Mouse (Mus musculus) Muller cell, postnatal 12 days (primary cell): ENCODE measurements around the gene Efnb3.
"Not testable (repeated sequence)": the region's sequence is repeated elsewhere in the genome, so short reads cannot be mapped to it uniquely, and the experiment has no call there.

Source experiments
- DNase-seq: peaks from one replicate; pipeline ENCODE4 v3.0.0-alpha.2; 2015; ENCODE audit errors: inconsistent ontology term

Gene Efnb3

GRCm38 (mm10) chr11:69551310-69551709 is 8.7 kb downstream of the Efnb3 start:
- DNase-seq, result no peak

- DNase-seq, result no peak
Measured at GRCm38 (mm10) chr11:69549060-69549656, 10.8 kb downstream of the Efnb3 start, which contains the start of gene Dnah2. Dnah2 (minus strand) TSS chr11:69549110.

GRCm38 (mm10) chr11:69547071-69547470 is 12.9 kb downstream of the Efnb3 start:
- DNase-seq, result no peak

GRCm38 (mm10) chr11:69546423-69547053 is 13.5 kb downstream of the Efnb3 start:
- DNase-seq, result peak; percentile 75

GRCm38 (mm10) chr11:69545957-69546356 is 14.0 kb downstream of the Efnb3 start:
- peak; percentile 29 for DNase-seq

- DNase-seq, result no peak
Measured at GRCm38 (mm10) chr11:69543598-69543997, 16.4 kb downstream of the Efnb3 start.

GRCm38 (mm10) chr11:69541741-69542140 is 18.3 kb downstream of the Efnb3 start:
- DNase-seq, result not testable (repeated sequence)

GRCm38 (mm10) chr11:69540700-69541099 is 19.3 kb downstream of the Efnb3 start:
- DNase-seq, result no peak

- no peak for DNase-seq
Measured at GRCm38 (mm10) chr11:69534990-69535389, 25.0 kb downstream of the Efnb3 start.

GRCm38 (mm10) chr11:69532480-69533150 is 27.4 kb downstream of the Efnb3 start:
- DNase-seq, result no peak

- not testable (repeated sequence) for DNase-seq
Measured at GRCm38 (mm10) chr11:69530755-69531154, 29.2 kb downstream of the Efnb3 start.

- not testable (repeated sequence) for DNase-seq
Measured at GRCm38 (mm10) chr11:69530281-69530680, 29.7 kb downstream of the Efnb3 start.

- no peak for DNase-seq
Measured at GRCm38 (mm10) chr11:69528031-69528390, 32.0 kb downstream of the Efnb3 start.

- peak; percentile 58 for DNase-seq
Measured at GRCm38 (mm10) chr11:69527098-69528030, 32.6 kb downstream of the Efnb3 start.

GRCm38 (mm10) chr11:69526631-69527030 is 33.4 kb downstream of the Efnb3 start:
- no peak for DNase-seq

GRCm38 (mm10) chr11:69525661-69526060 is 34.3 kb downstream of the Efnb3 start:
- no peak for DNase-seq

GRCm38 (mm10) chr11:69523651-69524050 is 36.4 kb downstream of the Efnb3 start:
- DNase-seq, result no peak

- no peak for DNase-seq
Measured at GRCm38 (mm10) chr11:69521526-69522149, 38.4 kb downstream of the Efnb3 start.

GRCm38 (mm10) chr11:69519976-69520375 is 40.0 kb downstream of the Efnb3 start:
- DNase-seq, result peak; percentile 36

- DNase-seq, result no peak
Measured at GRCm38 (mm10) chr11:69516661-69517060, 43.3 kb downstream of the Efnb3 start.

GRCm38 (mm10) chr11:69516151-69516640 is 43.8 kb downstream of the Efnb3 start:
- DNase-seq, result no peak
